Mouse (Mus musculus): Measurements from ENCODE around the gene Gm10471. TPM values are rescaled to one million over a fixed set of nuclear protein-coding genes. Genes with fewer than 3 reads are reported as not detected.
"Not testable (repeated sequence)": the region's sequence is repeated elsewhere in the genome, so short reads cannot be mapped to it uniquely, and the experiment has no call there.

Gm10471 gene
- polyA plus RNA-seq (2015; fragmentation: Nextera tagmentation; extraction: Ambion mirVana): not detected in 2 replicates

GRCm38 (mm10) chr5:26089191-26089590 lies at the start of gene Gm10471:
Gene Gm10471, minus strand, starts transcription at chr5:26089291.
- not testable (repeated sequence) for H3K4me1 ChIP-seq, H3K4me2 ChIP-seq
- WGBS: 77% methylated on average over 1 of the region's 1 CpGs

GRCm38 (mm10) chr5:26121321-26121720 lies 32.2 kb upstream of the Gm10471 start, which contains the start of gene Gm10220:
Gene Gm10220, minus strand, starts transcription at chr5:26121421.
- not testable (repeated sequence) for H3K4me2 ChIP-seq; ATAC-seq (ENCODE audit: insufficient number of reproducible peaks, insufficient read depth, low FRiP score, low TSS enrichment, low read depth)
- no CpG with 5 or more reads among the region's 3 CpGs for WGBS

More at GRCm38 (mm10) chr5:26089191-26089590, at the start of gene Gm10471:
- not testable (repeated sequence) for H3K27me3 ChIP-seq; H3K9me3 ChIP-seq; H3K27ac ChIP-seq; H3K9ac ChIP-seq; H3K4me3 ChIP-seq; H3K36me3 ChIP-seq; ATAC-seq (ENCODE audit: insufficient number of reproducible peaks, insufficient read depth, low FRiP score, low TSS enrichment, low read depth)

GRCm38 (mm10) chr5:26105262-26105661 lies 16.2 kb upstream of the Gm10471 start, which contains the start of gene 5031410I06Rik:
Gene 5031410I06Rik, minus strand, starts transcription at chr5:26105362.
- H3K9me3 ChIP-seq; H3K4me2 ChIP-seq; H3K4me3 ChIP-seq; H3K36me3 ChIP-seq; H3K4me1 ChIP-seq; H3K9ac ChIP-seq; H3K27ac ChIP-seq; ATAC-seq (ENCODE audit: insufficient number of reproducible peaks, insufficient read depth, low FRiP score, low TSS enrichment, low read depth); H3K27me3 ChIP-seq: not testable (repeated sequence)
- no CpG with 5 or more reads among the region's 3 CpGs for WGBS

More at GRCm38 (mm10) chr5:26121321-26121720, 32.2 kb upstream of the Gm10471 start, which contains the start of gene Gm10220:
- not testable (repeated sequence) for H3K4me3 ChIP-seq, H3K36me3 ChIP-seq, H3K9ac ChIP-seq, H3K27me3 ChIP-seq, H3K27ac ChIP-seq, H3K9me3 ChIP-seq, H3K4me1 ChIP-seq

GRCm38 (mm10) chr5:26079023-26079422 lies 10.1 kb downstream of the Gm10471 start:
- not testable (repeated sequence) for H3K9me3 ChIP-seq; H3K36me3 ChIP-seq; H3K4me1 ChIP-seq; H3K27me3 ChIP-seq; H3K27ac ChIP-seq; H3K4me2 ChIP-seq; ATAC-seq (ENCODE audit: insufficient number of reproducible peaks, insufficient read depth, low FRiP score, low TSS enrichment, low read depth); H3K9ac ChIP-seq; H3K4me3 ChIP-seq

- Histone ChIP-seq H3K4me3 (no peak overlapping the region), H3K9ac (no peak overlapping the region), H3K4me2 (no peak overlapping the region), H3K27me3 (no peaks in the 10 kb centered on the region), H3K9me3 (no peaks in the 10 kb centered on the region), H3K27ac (no peak overlapping the region), H3K4me1 (no peaks in the 10 kb centered on the region), H3K36me3 (no peaks in the 10 kb centered on the region)
- no peak for ATAC-seq (ENCODE audit: insufficient number of reproducible peaks, insufficient read depth, low FRiP score, low TSS enrichment, low read depth)
- WGBS: 89% methylated on average over 24 of the region's 24 CpGs
These were observed 18.4 kb downstream of the Gm10471 start for GRCm38 (mm10) chr5:26070716-26071115.

GRCm38 (mm10) chr5:26058481-26058880 lies 30.6 kb downstream of the Gm10471 start, which contains the start of gene Gm7347:
Gene Gm7347, minus strand, starts transcription at chr5:26058581.
- H3K9me3 ChIP-seq; H3K9ac ChIP-seq; H3K27me3 ChIP-seq; H3K4me1 ChIP-seq; H3K4me2 ChIP-seq; H3K4me3 ChIP-seq; H3K36me3 ChIP-seq; H3K27ac ChIP-seq; ATAC-seq (ENCODE audit: insufficient number of reproducible peaks, insufficient read depth, low FRiP score, low TSS enrichment, low read depth): not testable (repeated sequence)
- no CpG with 5 or more reads among the region's 2 CpGs for WGBS

GRCm38 (mm10) chr5:26039458-26039857 lies 49.6 kb downstream of the Gm10471 start, which contains the start of gene Speer4a:
Gene Speer4a, minus strand, starts transcription at chr5:26039558.
- H3K36me3 ChIP-seq; H3K4me3 ChIP-seq; H3K9ac ChIP-seq; H3K27ac ChIP-seq; H3K4me1 ChIP-seq; H3K4me2 ChIP-seq; ATAC-seq (ENCODE audit: insufficient number of reproducible peaks, insufficient read depth, low FRiP score, low TSS enrichment, low read depth); H3K9me3 ChIP-seq; H3K27me3 ChIP-seq: not testable (repeated sequence)
- WGBS: 69% methylated on average over 2 of the region's 2 CpGs

Other genes with a start within 250 kb of the Gm10471 start
- 0.08 and 0.17 TPM in 2 replicates for gene Gm21663, start 146.9 kb downstream of the Gm10471 start, polyA plus RNA-seq (2015; fragmentation: Nextera tagmentation; extraction: Ambion mirVana)
- gene Gm21671, start 134.9 kb downstream of the Gm10471 start, polyA plus RNA-seq (2015; fragmentation: Nextera tagmentation; extraction: Ambion mirVana): 0.29 TPM in 1 of 2 replicates, not detected in the other
- gene Gm21680, start 116.6 kb downstream of the Gm10471 start, polyA plus RNA-seq (2015; fragmentation: Nextera tagmentation; extraction: Ambion mirVana): 0.07 and 0.29 TPM in 2 replicates
- 0.17 and 0.20 TPM in 2 replicates for gene Gm21698, start 100.6 kb downstream of the Gm10471 start, polyA plus RNA-seq (2015; fragmentation: Nextera tagmentation; extraction: Ambion mirVana)
- 0.15 and 0.21 TPM in 2 replicates for gene Gm1979, start 84.5 kb downstream of the Gm10471 start, polyA plus RNA-seq (2015; fragmentation: Nextera tagmentation; extraction: Ambion mirVana)
- 0.18 TPM in 1 of 2 replicates, not detected in the other for gene Gm5862, start 66.4 kb downstream of the Gm10471 start, polyA plus RNA-seq (2015; fragmentation: Nextera tagmentation; extraction: Ambion mirVana)
- 0.14 and 0.23 TPM in 2 replicates for gene Speer4a, start 49.7 kb downstream of the Gm10471 start, polyA plus RNA-seq (2015; fragmentation: Nextera tagmentation; extraction: Ambion mirVana)
- gene Gm7347, start 30.7 kb downstream of the Gm10471 start, polyA plus RNA-seq (2015; fragmentation: Nextera tagmentation; extraction: Ambion mirVana): 0.22 TPM in 1 of 2 replicates, not detected in the other
- 0.32 TPM in 1 of 2 replicates, not detected in the other for gene 5031410I06Rik, start 16.1 kb upstream of the Gm10471 start, polyA plus RNA-seq (2015; fragmentation: Nextera tagmentation; extraction: Ambion mirVana)
- 0.07 and 0.22 TPM in 2 replicates for gene Gm10220, start 32.1 kb upstream of the Gm10471 start, polyA plus RNA-seq (2015; fragmentation: Nextera tagmentation; extraction: Ambion mirVana)
- gene Gm7361, start 168.4 kb upstream of the Gm10471 start, polyA plus RNA-seq (2015; fragmentation: Nextera tagmentation; extraction: Ambion mirVana): not detected in 2 replicates

All from embryonic facial prominence, embryonic 13.5 days (tissue).